Mouse (Mus musculus): ENCODE measurements around the gene Ctsc.

- TF ChIP-seq CTCF (IDR thresholded peaks at IDR 0.05; ENCODE audit: borderline replicate concordance, insufficient read depth, low read depth, low read length) (no peak), POLR2A (IDR thresholded peaks at IDR 0.05; ENCODE audit: borderline replicate concordance, insufficient read depth, low read length) (no peak)
Observed at GRCm38 (mm10) chr7:88316408-88316807, 38.5 kb downstream of the Ctsc start.

Data from cerebellum, adult 2 months (tissue).